In genomic region chr9:51007726-51008067, GRCm38 (mm10) we compare ENCODE assay signal across 9 mouse cellular contexts. TPM values are rescaled to one million over a fixed set of nuclear protein-coding genes. Genes with fewer than 3 reads are reported as not detected.
A peak's percentile ranks its signal among the peaks of the same experiment; 100 is the strongest.
DNase-seq lines count a peak whose midpoint lies in the region; ATAC-seq and TF ChIP-seq lines count a peak whose summit lies in the region.
"Had no signal": no experiment of that assay in that cellular context is flagged by ENCODE, and none has a peak within 500 bp of the region (broad histone marks: within the 10 kb centered on the region; RNA-seq: fewer than 3 reads in every experiment).

No protein-coding gene starts in this region.

- peak overlapping the region; percentile 81 for H3K4me2 ChIP-seq in hindbrain, embryonic 16.5 days (ENCODE audit: low read length)
- peak overlapping the region; percentile 59 for H3K4me2 ChIP-seq in midbrain, postnatal 0 days (ENCODE audit: low read depth, low read length, poor library complexity, severe bottlenecking)

- H3K9ac ChIP-seq in hindbrain, embryonic 16.5 days (ENCODE audit: low read depth, low read length) = peak overlapping the region; percentile 86
- peak overlapping the region; percentile 87 for H3K9ac ChIP-seq in midbrain, postnatal 0 days (replicated peaks; ENCODE audit: low read length, poor library complexity, severe bottlenecking)

- H3K4me1 ChIP-seq in hindbrain, embryonic 16.5 days (ENCODE audit: control insufficient read depth, insufficient read depth, low read depth, low read length) = peaks cover 13% of the 10 kb centered on the region
- no peaks in the 10 kb centered on the region for H3K4me1 ChIP-seq in midbrain, postnatal 0 days (ENCODE audit: insufficient read depth, low read length)

- ATAC-seq in hindbrain, embryonic 16.5 days = no peak
- no peak for ATAC-seq in midbrain, postnatal 0 days (ENCODE audit: low FRiP score)

- H3K27ac ChIP-seq in layer of hippocampus, adult 2 months = peak overlapping the region; percentile 96
- H3K27ac ChIP-seq in hindbrain, embryonic 16.5 days (ENCODE audit: low read depth, low read length) = no peak overlapping the region
- H3K27ac ChIP-seq in midbrain, postnatal 0 days (ENCODE audit: low read depth, low read length) = peak overlapping the region; percentile 79; the same call in 1 of the 2 replicates

- DNase-seq in layer of hippocampus, adult 2 months (ENCODE audit: low spot score in 2 of 2) = no peak
- DNase-seq in layer of hippocampus, adult 8-10 months (ENCODE audit: low spot score in 2 of 2) = no peak
- peak; percentile 42 for DNase-seq in brain, embryonic 14.5 days (ENCODE audit: low read depth)
- no peak for DNase-seq in midbrain, postnatal 0 days (ENCODE audit: low spot score)
- DNase-seq in cerebellum, adult 9-10 months = no peak
- DNase-seq in embryo, embryonic 9.5 days (ENCODE audit: extremely low spot score) = no peak
- DNase-seq in gastrocnemius, adult 8-10 months (ENCODE audit: low spot score in 2 of 2) = no peak

- peak overlapping the region; percentile 92 for H3K4me3 ChIP-seq in layer of hippocampus, adult 2 months
- peak overlapping the region; percentile 69 for H3K4me3 ChIP-seq in hindbrain, embryonic 16.5 days (ENCODE audit: low read length)
- H3K4me3 ChIP-seq in midbrain, postnatal 0 days (ENCODE audit: low read depth, low read length) = peak overlapping the region; percentile 97

- WGBS in hindbrain, embryonic 16.5 days = 11% methylated on average over 10 of the region's 10 CpGs
- WGBS in midbrain, postnatal 0 days = 10% methylated on average over 10 of the region's 10 CpGs

- H3K36me3 ChIP-seq in hindbrain, embryonic 16.5 days (ENCODE audit: control insufficient read depth, insufficient read depth, low read length) = no peaks in the 10 kb centered on the region
- H3K36me3 ChIP-seq in midbrain, postnatal 0 days (ENCODE audit: insufficient read depth, low read length) = no peaks in the 10 kb centered on the region

- H3K9me3 ChIP-seq in hindbrain, embryonic 16.5 days (ENCODE audit: control insufficient read depth, low read length) = no peaks in the 10 kb centered on the region
- no peaks in the 10 kb centered on the region for H3K9me3 ChIP-seq in midbrain, postnatal 0 days (ENCODE audit: low read length)

- no peak for TF ChIP-seq POLR2A in brain, embryonic 14.5 days (IDR thresholded peaks at IDR 0.05; ENCODE audit: borderline replicate concordance, extremely low read depth, insufficient read depth, insufficient read length, poor library complexity, severe bottlenecking)

- TF ChIP-seq CTCF in layer of hippocampus, adult 2 months (conservative IDR thresholded peaks at IDR 0.05) = no peak
- no peak for TF ChIP-seq CTCF in brain, embryonic 14.5 days (IDR thresholded peaks at IDR 0.05; ENCODE audit: borderline replicate concordance, extremely low read depth, insufficient read depth, insufficient read length)
- no peak for TF ChIP-seq CTCF in midbrain, postnatal 0 days (IDR thresholded peaks at IDR 0.05)

- H3K27me3 ChIP-seq in hindbrain, embryonic 16.5 days (replicated peaks; ENCODE audit: control insufficient read depth, insufficient read depth, low read length) = no peaks in the 10 kb centered on the region
- no peaks in the 10 kb centered on the region for H3K27me3 ChIP-seq in midbrain, postnatal 0 days (ENCODE audit: insufficient read depth, low read length)

RNA-seq across cellular contexts. Expression of gene Sik2, which starts 1.2 kb away (rescaled TPM):
- total RNA-seq in layer of hippocampus, adult 2 months (2021) = 10 to 100 TPM; 39.5 to 45.2 TPM
- 10 to 100 TPM; 34.7 to 40.4 (median 39.4) TPM for total RNA-seq in layer of hippocampus, adult 8-10 months (2022)
- 17.2 and 20.8 TPM in 2 replicates for polyA plus RNA-seq in brain, embryonic 14.5 days (2012; rRNA removed)
- 15.9 and 17.9 TPM in 2 replicates for polyA plus RNA-seq in hindbrain, embryonic 16.5 days (2015; fragmentation: Nextera tagmentation; extraction: Ambion mirVana)
- 24.4 and 35.0 TPM in 2 replicates for total RNA-seq in midbrain, postnatal 0 days (2014; rRNA removed)
- 12.8 and 14.4 TPM in 2 replicates for polyA plus RNA-seq in midbrain, postnatal 0 days (2015; fragmentation: Nextera tagmentation; extraction: Ambion mirVana)
- 10 to 100 TPM; 23.9 to 29.8 (median 27.2) TPM for total RNA-seq in gastrocnemius, adult 8-10 months (2022)

RNA-seq across cellular contexts. Expression of gene Btg4, which starts 53.0 kb away (rescaled TPM):
- total RNA-seq in layer of hippocampus, adult 2 months (2021) = not detected
- total RNA-seq in layer of hippocampus, adult 8-10 months (2022) = not detected
- polyA plus RNA-seq in brain, embryonic 14.5 days (2012; rRNA removed) = not detected in 2 replicates
- not detected in 2 replicates for polyA plus RNA-seq in hindbrain, embryonic 16.5 days (2015; fragmentation: Nextera tagmentation; extraction: Ambion mirVana)
- total RNA-seq in midbrain, postnatal 0 days (2014; rRNA removed) = not detected in 2 replicates
- not detected in 2 replicates for polyA plus RNA-seq in midbrain, postnatal 0 days (2015; fragmentation: Nextera tagmentation; extraction: Ambion mirVana)
- not detected for total RNA-seq in gastrocnemius, adult 8-10 months (2022)
- polyA plus RNA-seq: large intestine, adult 2 months had no signal
